21 mouse cellular contexts compared by ENCODE assay signal in the genomic region with DNA sequence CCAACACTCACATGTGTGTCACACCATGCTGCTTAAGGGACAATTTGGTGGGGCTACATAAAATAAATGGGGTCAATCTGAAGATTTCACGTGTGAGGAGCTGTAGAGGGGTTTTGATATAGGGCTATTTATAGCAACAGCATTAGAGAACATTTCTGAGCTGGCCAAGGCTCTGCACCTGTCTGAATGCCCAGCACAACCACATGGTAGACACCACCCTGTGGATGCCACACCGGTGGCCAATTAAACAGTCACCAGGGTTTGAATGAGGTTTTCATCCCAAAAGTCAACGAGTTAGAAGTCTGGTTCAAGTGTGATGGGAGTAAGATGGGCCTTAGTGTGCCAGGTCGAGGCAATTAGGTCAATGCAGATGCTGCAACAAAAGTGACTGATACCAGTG.
A peak's percentile ranks its signal among the peaks of the same experiment; 100 is the strongest.
DNase-seq lines count a peak whose midpoint lies in the region; ATAC-seq and TF ChIP-seq lines count a peak whose summit lies in the region.
"Had no signal": no experiment of that assay in that cellular context is flagged by ENCODE, and none has a peak within 500 bp of the region (broad histone marks: within the 10 kb centered on the region; RNA-seq: fewer than 3 reads in every experiment).

No protein-coding gene starts in this region.

- intact Hi-C loops in heart, postnatal 10 days (cut with DNase I) = no loop called here

- no peaks in the 10 kb centered on the region for H3K27me3 ChIP-seq in heart, embryonic 11.5 days (ENCODE audit: control insufficient read depth, insufficient read depth, low read length)
- H3K27me3 ChIP-seq in heart, embryonic 13.5 days (replicated peaks) = no peaks in the 10 kb centered on the region
- H3K27me3 ChIP-seq in myocyte (ENCODE audit: control insufficient read depth, insufficient read depth, insufficient read length) = no peaks in the 10 kb centered on the region
- H3K27me3 ChIP-seq: CH12.LX, Patski had no signal

- 73% methylated on average over 4 of the region's 4 CpGs for whole genome bisulfite sequencing in heart, embryonic 11.5 days (ENCODE audit: insufficient replicate concordance)
- 66% methylated on average over 4 of the region's 4 CpGs for WGBS in heart, embryonic 13.5 days

- DNase-seq in heart, adult 8-10 months (ENCODE audit: low spot score) = no peak
- no peak for DNase-seq in heart, postnatal 10 days
- DNase-seq in cerebellum, postnatal 36 days = no peak
- DNase-seq: adrenal gland, adult 2 months; adrenal gland, adult 8-10 months; adrenal gland, postnatal 10 days; adrenal gland, postnatal 14 days; adrenal gland, postnatal 25 days; adrenal gland, postnatal 36 days; B cell, adult 2 months; cerebellum, adult 11 months; cerebellum, adult 11-12 months; cerebellum, adult 18-20 months had no signal

- H3K27ac ChIP-seq in heart, embryonic 11.5 days (ENCODE audit: low read depth, low read length) = 0 out of 2 replicates have a peak overlapping the region, but pooled peaks have one; percentile 8
- H3K27ac ChIP-seq in heart, embryonic 13.5 days (replicated peaks) = peak overlapping the region; percentile 81; the same call in 1 of the 2 replicates

- TF ChIP-seq POLR2A in myocyte (IDR thresholded peaks at IDR 0.05; ENCODE audit: insufficient read length, low read depth) = no peak

- no peak overlapping the region for H3K9ac ChIP-seq in heart, embryonic 11.5 days (ENCODE audit: low read depth, low read length)
- H3K9ac ChIP-seq in heart, embryonic 13.5 days = no peak overlapping the region

- no peaks in the 10 kb centered on the region for H3K9me3 ChIP-seq in heart, embryonic 11.5 days (replicated peaks; ENCODE audit: control insufficient read depth, low read length)
- no peaks in the 10 kb centered on the region for H3K9me3 ChIP-seq in heart, embryonic 13.5 days
- H3K9me3 ChIP-seq: G1E had no signal

- no peak overlapping the region for H3K4me3 ChIP-seq in heart, embryonic 11.5 days (ENCODE audit: low read depth, low read length)
- no peak overlapping the region for H3K4me3 ChIP-seq in heart, embryonic 13.5 days
- no peak overlapping the region for H3K4me3 ChIP-seq in myocyte

- H3ac ChIP-seq in myocyte (ENCODE audit: control insufficient read depth, insufficient read length) = no peak overlapping the region

- peaks cover 4% of the 10 kb centered on the region; the same call in 1 of the 2 replicates for H3K4me1 ChIP-seq in heart, embryonic 11.5 days (ENCODE audit: control insufficient read depth, insufficient read depth, low read length)
- peaks cover 21% of the 10 kb centered on the region for H3K4me1 ChIP-seq in heart, embryonic 13.5 days

- ATAC-seq in heart, embryonic 11.5 days (replicated peaks; ENCODE audit: insufficient number of reproducible peaks, low FRiP score, low TSS enrichment) = no peak
- no peak for ATAC-seq in heart, embryonic 13.5 days (ENCODE audit: extremely low read depth, insufficient number of reproducible peaks, low FRiP score, low TSS enrichment)
- ATAC-seq: activated CD4-positive, CD25-positive, alpha-beta regulatory T cell, adult 4 months; CD4-positive, CD25-positive, alpha-beta regulatory T cell, adult 4 months; Patski had no signal

- no peak overlapping the region for H3K4me2 ChIP-seq in heart, embryonic 11.5 days
- no peak overlapping the region for H3K4me2 ChIP-seq in heart, embryonic 13.5 days
- H3K4me2 ChIP-seq in myocyte (ENCODE audit: low read depth) = no peak overlapping the region

- peaks cover 5% of the 10 kb centered on the region; the same call in 1 of the 2 replicates for H3K36me3 ChIP-seq in heart, embryonic 11.5 days (ENCODE audit: control insufficient read depth, insufficient read depth, low read length)
- H3K36me3 ChIP-seq in heart, embryonic 13.5 days = peaks cover 62% of the 10 kb centered on the region
- no peaks in the 10 kb centered on the region for H3K36me3 ChIP-seq in myocyte (ENCODE audit: control insufficient read depth, insufficient read depth)

- H3K79me2 ChIP-seq in myocyte (ENCODE audit: control insufficient read depth, insufficient read depth) = no peaks in the 10 kb centered on the region

TF ChIP-seq in myocyte, 11 proteins besides CTCF, POLR2A, EP300 and RAD21:
- no peak for TF ChIP-seq SRF (IDR thresholded peaks at IDR 0.05; ENCODE audit: control insufficient read depth, insufficient read length, low read depth)
- peak in 1 of 3 experiments; percentile 59 for TF ChIP-seq MYOG (IDR thresholded peaks at IDR 0.05; ENCODE audit: control insufficient read depth in 1 of 3, insufficient read depth in 1 of 3, insufficient read length in 2 of 3, low read depth in 2 of 3)
- TF ChIP-seq CEBPB (IDR thresholded peaks at IDR 0.05; ENCODE audit: insufficient read depth, poor library complexity, severe bottlenecking) = no peak
- TF ChIP-seq MYOD1 (IDR thresholded peaks at IDR 0.05; ENCODE audit: control insufficient read depth in 1 of 3, insufficient read length in 2 of 3, low read depth in 2 of 3) = peak in 2 of 3 experiments; percentile 33 to 55
- TF ChIP-seq TCF3 (IDR thresholded peaks at IDR 0.05; ENCODE audit: insufficient read length, low read depth) = no peak
- TF ChIP-seq MAX (IDR thresholded peaks at IDR 0.05; ENCODE audit: low read depth) = no peak
- no peak for TF ChIP-seq USF1 (IDR thresholded peaks at IDR 0.05; ENCODE audit: low read depth)
- TF ChIP-seq POLR2AphosphoS2 (IDR thresholded peaks at IDR 0.05; ENCODE audit: insufficient read length, low read depth) = no peak
- no peak for TF ChIP-seq TCF12 (IDR thresholded peaks at IDR 0.05; ENCODE audit: insufficient read depth, poor library complexity, severe bottlenecking)
TF ChIP-seq in myocyte: peak in this region for 2.
